Mouse (Mus musculus) MEL (cell line): ENCODE data around the gene Foxk2. TPM values are rescaled to one million over a fixed set of nuclear protein-coding genes. Genes with fewer than 3 reads are reported as not detected.
"Not testable (repeated sequence)": the region's sequence is repeated elsewhere in the genome, so short reads cannot be mapped to it uniquely, and the experiment has no call there.

Source experiments
- DNase-seq: peaks from one replicate; pipeline ENCODE4 v3.0.0; 2011; ENCODE audit warnings: low read depth, low spot score
- H3K27ac ChIP-seq: 2 replicates; pipeline ENCODE4 v1.5.1; 2012; ENCODE audit warnings: low read depth, mild to moderate bottlenecking, control low read depth, low read length, moderate library complexity; ENCODE audit not compliant: control insufficient read depth
- H3K27me3 ChIP-seq, 2 experiments: fragments of 150-350 bp in 1 of 2; sonication (generic) in 1 of 2; 2 replicates each; pipeline ENCODE4 v1.6.1; 2012; ENCODE audit warnings: low read length in 2 of 2, mild to moderate bottlenecking in 2 of 2, improper control_type of control experiment in 1 of 2, moderate library complexity in 1 of 2; ENCODE audit not compliant: insufficient read depth in 2 of 2, control insufficient read depth in 1 of 2
- H3K36me3 ChIP-seq, 2 experiments: 2 replicates each; pipeline ENCODE4 v1.6.1; 2012 to 2014; ENCODE audit warnings: low read length in 2 of 2, improper control_type of control experiment in 1 of 2, inconsistent platforms in 1 of 2, mild to moderate bottlenecking in 1 of 2; ENCODE audit not compliant: insufficient read depth in 2 of 2, control insufficient read depth in 1 of 2
- H3K4me1 ChIP-seq, 2 experiments: fragments of 150-350 bp in 1 of 2; sonication (generic) in 1 of 2; 2 replicates each; pipeline ENCODE4 v1.6.1; 2012; ENCODE audit warnings: low read length in 2 of 2, improper control_type of control experiment in 1 of 2, mild to moderate bottlenecking in 1 of 2; ENCODE audit not compliant: insufficient read depth in 2 of 2, control insufficient read depth in 1 of 2
- H3K4me3 ChIP-seq, 2 experiments: fragments of 150-350 bp in 1 of 2; sonication (generic) in 1 of 2; 2 replicates each; pipeline ENCODE4 v1.5.1; 2012; ENCODE audit warnings: low read depth in 2 of 2, low read length in 2 of 2, mild to moderate bottlenecking in 2 of 2, moderate library complexity in 2 of 2, control low read depth in 1 of 2, improper control_type of control experiment in 1 of 2; ENCODE audit not compliant: control insufficient read depth in 1 of 2, insufficient read depth in 1 of 2
- H3K79me2 ChIP-seq: 2 replicates; pipeline ENCODE4 v1.6.1; 2012; ENCODE audit warnings: mild to moderate bottlenecking, low read length, moderate library complexity; ENCODE audit not compliant: control insufficient read depth, poor library complexity, insufficient read depth
- H3K9ac ChIP-seq: 2 replicates; pipeline ENCODE4 v1.6.1; 2012; ENCODE audit warnings: low read depth, mild to moderate bottlenecking, control low read depth, low read length, moderate library complexity; ENCODE audit not compliant: control insufficient read depth, poor library complexity, severe bottlenecking
- H3K9me3 ChIP-seq: fragments of 150-350 bp; sonication (generic); replicated peaks from 2 replicates; pipeline ENCODE4 v1.6.1; 2012; ENCODE audit warnings: mild to moderate bottlenecking, low read length, improper control_type of control experiment, moderate library complexity; ENCODE audit not compliant: insufficient read depth
- BHLHE40 ChIP-seq: IDR thresholded peaks from 2 replicates; pipeline ENCODE4 v1.6.1; 2012; ENCODE audit warnings: low read depth, mild to moderate bottlenecking, inconsistent platforms, low read length, improper control_type of control experiment, borderline replicate concordance
- EP300 ChIP-seq, 2 experiments: IDR thresholded peaks; 2 replicates each; pipeline ENCODE4 v1.6.1; 2011; ENCODE audit warnings: improper control_type of control experiment in 2 of 2, low read length in 2 of 2, low read depth in 1 of 2, mild to moderate bottlenecking in 1 of 2
- ETS1 ChIP-seq: IDR thresholded peaks from 2 replicates; pipeline ENCODE4 v1.6.1; 2012; ENCODE audit warnings: low read depth, mild to moderate bottlenecking, inconsistent platforms, low read length, improper control_type of control experiment, moderate library complexity
- GABPA ChIP-seq: IDR thresholded peaks from 2 replicates; pipeline ENCODE4 v1.6.1; 2012; ENCODE audit warnings: low read depth, mild to moderate bottlenecking, inconsistent platforms, low read length, improper control_type of control experiment, moderate library complexity
- GATA1 ChIP-seq: IDR thresholded peaks from 2 replicates; pipeline ENCODE4 v1.6.1; 2011; ENCODE audit warnings: low read depth, low read length, improper control_type of control experiment
- JUND ChIP-seq: IDR thresholded peaks from 2 replicates; pipeline ENCODE4 v1.6.1; 2011; ENCODE audit warnings: low read depth, mild to moderate bottlenecking, improper control_type of control experiment, low read length
- MEF2A ChIP-seq: IDR thresholded peaks from 2 replicates; pipeline ENCODE4 v1.6.1; 2014; ENCODE audit warnings: low read depth, mild to moderate bottlenecking, inconsistent platforms, low read length, improper control_type of control experiment; ENCODE audit not compliant: poor library complexity, insufficient replicate concordance, severe bottlenecking; ENCODE audit errors: extremely low read depth
- POLR2AphosphoS5 ChIP-seq: IDR thresholded peaks from 2 replicates; pipeline ENCODE4 v1.6.1; 2012; ENCODE audit warnings: low read depth, borderline replicate concordance, mild to moderate bottlenecking, inconsistent platforms, low read length, moderate library complexity, mixed read lengths
- RAD21 ChIP-seq: IDR thresholded peaks from 2 replicates; pipeline ENCODE4 v1.6.1; 2011; ENCODE audit warnings: mild to moderate bottlenecking, low read depth, low read length, improper control_type of control experiment
- RCOR1 ChIP-seq: IDR thresholded peaks from 2 replicates; pipeline ENCODE4 v1.6.1; 2012; ENCODE audit warnings: low read depth, mild to moderate bottlenecking, inconsistent platforms, low read length, improper control_type of control experiment
- TCF12 ChIP-seq: IDR thresholded peaks from 2 replicates; pipeline ENCODE4 v1.6.1; 2014; ENCODE audit warnings: low read depth, mild to moderate bottlenecking, inconsistent platforms, low read length, improper control_type of control experiment, moderate library complexity
- ZMIZ1 ChIP-seq: IDR thresholded peaks from 2 replicates; pipeline ENCODE4 v1.6.1; 2012; ENCODE audit warnings: low read depth, mild to moderate bottlenecking, inconsistent platforms, low read length, improper control_type of control experiment, moderate library complexity
- polyA plus RNA-seq, 2 experiments: library from polyadenylated mRNA; stranded (reverse) in 1 of 2; unstranded in 1 of 2; fragments of >175 nt in 1 of 2; fragments of >200 nt in 1 of 2; gene quantifications; 2 replicates each; pipeline versions ENCODE4 v1.2.1 to v1.2.4; 2012; ENCODE audit warnings: low replicate concordance in 2 of 2, low read depth in 1 of 2; ENCODE audit not compliant: insufficient read length in 2 of 2, insufficient read depth in 1 of 2, missing spikeins in 1 of 2
- total RNA-seq: library from RNA; depleted of rRNA; stranded (reverse); fragments of 300-350 nt; gene quantifications from 2 replicates; pipeline ENCODE4 v1.2.3, GENCODE M21; 2012

Foxk2 gene
- total and polyA plus RNA-seq, 3 experiments: 64.5 to 317 (median 68.0) TPM

DNA sequence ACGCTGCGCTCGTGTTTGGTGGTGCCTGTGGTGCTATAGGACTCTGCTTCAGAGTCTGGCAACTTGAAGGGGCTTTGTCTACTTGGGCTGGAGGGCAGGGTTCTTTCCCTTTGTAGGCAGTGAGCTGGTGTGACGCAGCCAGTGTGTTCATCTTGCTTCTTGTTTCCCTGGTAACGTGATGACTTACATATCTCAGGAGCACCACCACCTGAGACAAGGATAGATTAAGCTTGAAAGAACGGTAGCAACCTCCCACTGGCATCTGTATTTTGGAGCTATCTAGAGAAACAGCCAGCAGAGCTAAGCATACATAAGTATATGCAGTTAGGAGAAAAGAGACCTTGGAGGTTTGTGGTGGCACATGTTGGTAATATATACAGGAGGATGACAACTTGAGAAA is 45.6 kb downstream of the Foxk2 start:
- H3K9me3 ChIP-seq: no peaks in the 10 kb centered on the region
- H3K4me3 ChIP-seq: no peak overlapping the region
- DNase-seq: no peak
- H3K27me3 ChIP-seq: no peaks in the 10 kb centered on the region
- H3K4me1 ChIP-seq: peaks cover 0 to 1% of the 10 kb centered on the region in 2 experiments; a peak in 1 of 4 replicates
- TF ChIP-seq RAD21 (no peak), EP300 (IDR thresholded peaks at IDR 0.05; ENCODE audit: low read depth in 1 of 2, low read length in 2 of 2) (no peak), GABPA (no peak), MEF2A (no peak)
- no peaks in the 10 kb centered on the region for H3K79me2 ChIP-seq
- no peak overlapping the region for H3K9ac ChIP-seq
- no peak overlapping the region for H3K27ac ChIP-seq
- H3K36me3 ChIP-seq: peaks cover 0 to 31% of the 10 kb centered on the region in 2 experiments; a peak in 2 of 4 replicates

DNA sequence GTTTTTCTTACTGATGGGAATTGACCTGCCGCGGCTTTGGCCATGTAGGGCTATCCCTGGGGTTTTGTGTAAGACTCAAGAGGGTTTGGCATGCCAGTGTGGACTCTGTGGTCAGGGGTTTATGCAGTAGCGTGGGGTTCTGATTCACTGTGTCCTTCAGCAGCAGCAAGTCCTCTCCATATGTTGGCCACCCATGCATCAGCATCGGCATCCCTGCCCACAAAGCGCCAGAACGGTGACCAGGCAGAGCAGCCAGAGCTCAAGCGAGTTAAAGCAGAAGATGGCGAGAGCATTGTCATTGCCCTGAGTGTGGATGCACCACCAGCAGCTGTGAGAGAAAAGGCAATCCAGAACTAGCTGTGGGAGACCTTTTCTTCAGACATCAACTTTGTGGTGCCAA is 46.8 kb downstream of the Foxk2 start:
- Histone ChIP-seq H3K27me3 (no peaks in the 10 kb centered on the region), H3K27ac (no peak overlapping the region), H3K4me3 (no peak overlapping the region), H3K4me1 (peaks cover 0 to 1% of the 10 kb centered on the region in 2 experiments; a peak in 1 of 4 replicates), H3K36me3 (peaks cover 0 to 31% of the 10 kb centered on the region in 2 experiments; a peak in 2 of 4 replicates), H3K9ac (no peak overlapping the region), H3K79me2 (no peaks in the 10 kb centered on the region), H3K9me3 (no peaks in the 10 kb centered on the region)
- no peak for DNase-seq
- no peak for TF ChIP-seq ETS1
- TF ChIP-seq BHLHE40: no peak
- no peak for TF ChIP-seq ZMIZ1
- TF ChIP-seq GATA1: no peak
- TF ChIP-seq JUND: no peak
- no peak for TF ChIP-seq RCOR1
- TF ChIP-seq GABPA: no peak
- TF ChIP-seq EP300 (IDR thresholded peaks at IDR 0.05; ENCODE audit: low read depth in 1 of 2, low read length in 2 of 2): no peak
- TF ChIP-seq POLR2AphosphoS5: no peak
- no peak for TF ChIP-seq TCF12

DNA sequence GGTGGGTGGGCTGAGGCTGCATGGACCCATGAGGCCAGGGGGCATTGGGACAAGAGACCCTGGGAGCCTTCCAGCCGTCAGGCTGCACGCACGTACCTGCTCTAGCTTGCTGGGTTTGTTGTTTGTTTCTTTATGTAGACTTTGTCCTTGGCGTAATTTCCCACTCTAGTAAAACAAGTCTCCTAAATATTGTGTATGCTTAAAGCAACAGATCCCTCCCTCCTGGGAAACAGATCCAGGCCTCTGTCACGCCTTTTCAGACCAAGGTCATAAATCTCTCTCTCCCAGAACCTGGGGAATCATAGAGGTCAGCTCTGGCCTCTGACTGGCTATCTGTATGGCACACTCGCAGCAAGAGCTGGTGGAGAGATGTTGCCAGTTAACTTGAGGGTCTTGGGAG is 47.9 kb downstream of the Foxk2 start:
- not testable (repeated sequence) for H3K4me1 ChIP-seq, H3K9me3 ChIP-seq, H3K27me3 ChIP-seq, H3K27ac ChIP-seq, H3K79me2 ChIP-seq, H3K4me3 ChIP-seq, DNase-seq, H3K9ac ChIP-seq
- peaks cover 0 to 31% of the 10 kb centered on the region in 2 experiments; a peak in 2 of 4 replicates for H3K36me3 ChIP-seq
